10 mouse cellular contexts compared by ENCODE assay signal in genomic region chr13:51261619-51262018, GRCm38 (mm10).
DNase-seq lines count a peak whose midpoint lies in the region; ATAC-seq and TF ChIP-seq lines count a peak whose summit lies in the region.
"Had no signal": no experiment of that assay in that cellular context is flagged by ENCODE, and none has a peak within 500 bp of the region (broad histone marks: within the 10 kb centered on the region; RNA-seq: fewer than 3 reads in every experiment).

No protein-coding gene starts in this region.

- H3K27me3 ChIP-seq in hindbrain, embryonic 12.5 days, result no peaks in the 10 kb centered on the region
- no peaks in the 10 kb centered on the region for H3K27me3 ChIP-seq in hindbrain, embryonic 11.5 days (ENCODE audit: control insufficient read depth, insufficient read depth, low read length)
- no peaks in the 10 kb centered on the region for H3K27me3 ChIP-seq in stomach, embryonic 14.5 days (ENCODE audit: control insufficient read depth, insufficient read depth, low read length)
- no peaks in the 10 kb centered on the region for H3K27me3 ChIP-seq in stomach, postnatal 0 days (ENCODE audit: control insufficient read depth, insufficient read depth, low read length)
- H3K27me3 ChIP-seq in limb, embryonic 12.5 days, result no peaks in the 10 kb centered on the region
- H3K27me3 ChIP-seq: CH12.LX had no signal

- no peak for TF ChIP-seq EP300 in stomach, postnatal 0 days (optimal IDR thresholded peaks at IDR 0.05)

- no peaks in the 10 kb centered on the region for H3K36me3 ChIP-seq in hindbrain, embryonic 12.5 days
- H3K36me3 ChIP-seq in hindbrain, embryonic 11.5 days (ENCODE audit: control insufficient read depth, insufficient read depth, low read length), result no peaks in the 10 kb centered on the region
- H3K36me3 ChIP-seq in stomach, embryonic 14.5 days (ENCODE audit: control insufficient read depth, insufficient read depth, low read length), result no peaks in the 10 kb centered on the region
- H3K36me3 ChIP-seq in stomach, postnatal 0 days (ENCODE audit: control insufficient read depth, insufficient read depth, low read length), result no peaks in the 10 kb centered on the region
- no peaks in the 10 kb centered on the region for H3K36me3 ChIP-seq in limb, embryonic 12.5 days

- 73% methylated on average over 8 of the region's 8 CpGs for WGBS in hindbrain, embryonic 12.5 days
- WGBS in hindbrain, embryonic 11.5 days, result 76% methylated on average over 8 of the region's 8 CpGs
- WGBS in stomach, embryonic 14.5 days, result 44% methylated on average over 8 of the region's 8 CpGs
- 53% methylated on average over 8 of the region's 8 CpGs for WGBS in stomach, postnatal 0 days
- WGBS in limb, embryonic 12.5 days, result 23% methylated on average over 8 of the region's 8 CpGs

- no peak overlapping the region for H3K4me2 ChIP-seq in hindbrain, embryonic 12.5 days (replicated peaks)
- no peak overlapping the region for H3K4me2 ChIP-seq in hindbrain, embryonic 11.5 days (replicated peaks; ENCODE audit: low read depth, low read length)
- H3K4me2 ChIP-seq in stomach, embryonic 14.5 days (replicated peaks; ENCODE audit: low read depth, low read length), result 0 out of 2 replicates have a peak overlapping the region, but pooled peaks have one; percentile 3
- no peak overlapping the region for H3K4me2 ChIP-seq in stomach, postnatal 0 days (replicated peaks; ENCODE audit: low read depth)
- peak overlapping the region; percentile 35 for H3K4me2 ChIP-seq in limb, embryonic 12.5 days

- no peak for DNase-seq in hindbrain, embryonic 11.5 days (ENCODE audit: low spot score)
- DNase-seq in stomach, postnatal 0 days (ENCODE audit: low spot score), result no peak
- no peak for DNase-seq in testis, postnatal 10 days (ENCODE audit: low spot score)
- DNase-seq in adipocyte (ENCODE audit: low spot score), result no peak
- no peak for DNase-seq in heart, adult 9 months (ENCODE audit: low spot score in 2 of 2)
- DNase-seq: lung, postnatal 14 days had no signal

- no peak for ATAC-seq in hindbrain, embryonic 12.5 days (ENCODE audit: low FRiP score)
- ATAC-seq in hindbrain, embryonic 11.5 days (ENCODE audit: low FRiP score), result no peak
- ATAC-seq in stomach, embryonic 14.5 days (ENCODE audit: insufficient number of reproducible peaks, insufficient read depth, low FRiP score, low read depth), result no peak
- ATAC-seq in stomach, postnatal 0 days (ENCODE audit: low FRiP score, low TSS enrichment), result no peak; the same call in 1 of the 2 replicates
- ATAC-seq in limb, embryonic 12.5 days (ENCODE audit: insufficient number of reproducible peaks, insufficient read depth, low FRiP score, low TSS enrichment, low read depth), result peak; percentile 24; the same call in 1 of the 2 replicates

- no peaks in the 10 kb centered on the region for H3K9me3 ChIP-seq in hindbrain, embryonic 12.5 days (replicated peaks)
- no peaks in the 10 kb centered on the region for H3K9me3 ChIP-seq in hindbrain, embryonic 11.5 days (ENCODE audit: control insufficient read depth, low read length)
- H3K9me3 ChIP-seq in stomach, embryonic 14.5 days (ENCODE audit: control insufficient read depth, low read depth, low read length), result no peaks in the 10 kb centered on the region
- H3K9me3 ChIP-seq in stomach, postnatal 0 days (ENCODE audit: control insufficient read depth, low read length), result no peaks in the 10 kb centered on the region
- no peaks in the 10 kb centered on the region for H3K9me3 ChIP-seq in limb, embryonic 12.5 days

- TF ChIP-seq CTCF in stomach, postnatal 0 days (IDR thresholded peaks at IDR 0.05; ENCODE audit: low read depth), result no peak

- H3K4me1 ChIP-seq in hindbrain, embryonic 12.5 days, result peaks cover 14% of the 10 kb centered on the region
- H3K4me1 ChIP-seq in hindbrain, embryonic 11.5 days (replicated peaks; ENCODE audit: control insufficient read depth, insufficient read depth, low read length), result no peaks in the 10 kb centered on the region
- H3K4me1 ChIP-seq in stomach, embryonic 14.5 days (ENCODE audit: control insufficient read depth, insufficient read depth, low read length), result peaks cover 25% of the 10 kb centered on the region
- H3K4me1 ChIP-seq in stomach, postnatal 0 days (replicated peaks; ENCODE audit: control insufficient read depth, insufficient read depth), result no peaks in the 10 kb centered on the region
- H3K4me1 ChIP-seq in limb, embryonic 12.5 days (replicated peaks), result peaks cover 54% of the 10 kb centered on the region

- no peak overlapping the region for H3K9ac ChIP-seq in hindbrain, embryonic 12.5 days
- H3K9ac ChIP-seq in hindbrain, embryonic 11.5 days (ENCODE audit: low read depth, low read length), result no peak overlapping the region
- H3K9ac ChIP-seq in stomach, embryonic 14.5 days (replicated peaks; ENCODE audit: low read depth, low read length), result no peak overlapping the region
- no peak overlapping the region for H3K9ac ChIP-seq in stomach, postnatal 0 days (ENCODE audit: low read length)
- no peak overlapping the region for H3K9ac ChIP-seq in limb, embryonic 12.5 days (replicated peaks)

- H3K27ac ChIP-seq in hindbrain, embryonic 12.5 days, result peak overlapping the region; percentile 31; the same call in 1 of the 2 replicates
- H3K27ac ChIP-seq in hindbrain, embryonic 11.5 days (ENCODE audit: low read depth, low read length), result no peak overlapping the region
- H3K27ac ChIP-seq in stomach, embryonic 14.5 days (ENCODE audit: low read length), result peak overlapping the region; percentile 36; the same call in 1 of the 2 replicates
- no peak overlapping the region for H3K27ac ChIP-seq in stomach, postnatal 0 days (replicated peaks)
- peak overlapping the region; percentile 90 for H3K27ac ChIP-seq in limb, embryonic 12.5 days

- no peak overlapping the region for H3K4me3 ChIP-seq in hindbrain, embryonic 12.5 days
- H3K4me3 ChIP-seq in hindbrain, embryonic 11.5 days (ENCODE audit: low read depth, low read length), result no peak overlapping the region
- H3K4me3 ChIP-seq in stomach, embryonic 14.5 days (ENCODE audit: low read depth, low read length), result no peak overlapping the region
- no peak overlapping the region for H3K4me3 ChIP-seq in stomach, postnatal 0 days (ENCODE audit: low read depth, low read length)
- 0 out of 2 replicates have a peak overlapping the region, but pooled peaks have one; percentile 4 for H3K4me3 ChIP-seq in limb, embryonic 12.5 days (replicated peaks)

Comparison
In these comparisons a context has a peak if more than half of its experiments do, and no peak if none do; other contexts are left out.
1. H3K27ac ChIP-seq: peak in hindbrain, embryonic 12.5 days (single experiment), stomach, embryonic 14.5 days (single experiment) and limb, embryonic 12.5 days (single experiment); none in hindbrain, embryonic 11.5 days (single experiment) and stomach, postnatal 0 days (single experiment).
2. H3K4me2 ChIP-seq: peak in stomach, embryonic 14.5 days (single experiment) and limb, embryonic 12.5 days (single experiment); none in hindbrain, embryonic 12.5 days (single experiment), hindbrain, embryonic 11.5 days (single experiment) and stomach, postnatal 0 days (single experiment).